Mouse (Mus musculus): Measurements from ENCODE around the gene Lrrc73. TPM values are rescaled to one million over a fixed set of nuclear protein-coding genes. Genes with fewer than 3 reads are reported as not detected.

The Lrrc73 gene
- polyA plus RNA-seq, 1 experiment from 2014 or later = 12.6 TPM

- H3K27ac ChIP-seq (ENCODE audit: low read length) = peak within 1 kb of the TSS; percentile 67
- H3K4me1 ChIP-seq (replicated peaks; ENCODE audit: control insufficient read depth, insufficient read depth, low read length) = peaks cover 20% of the 10 kb centered on the region
- WGBS = under 1% methylated on average over 73 of the region's 86 CpGs
- H3K9me3 ChIP-seq (ENCODE audit: control insufficient read depth, low read length) = no peaks in the 10 kb centered on the region
- no peaks in the 10 kb centered on the region for H3K36me3 ChIP-seq (ENCODE audit: control insufficient read depth, insufficient read depth)
- ATAC-seq = peak; percentile 59
- peak within 1 kb of the TSS; percentile 98 for H3K4me2 ChIP-seq (ENCODE audit: low read length)
- H3K4me3 ChIP-seq (replicated peaks; ENCODE audit: low read length) = peak within 1 kb of the TSS; percentile 77
- peaks cover 26% of the 10 kb centered on the region for H3K27me3 ChIP-seq (replicated peaks; ENCODE audit: control insufficient read depth, insufficient read depth, low read length)
- H3K9ac ChIP-seq (replicated peaks; ENCODE audit: low read depth, low read length) = peak within 1 kb of the TSS; percentile 76
Measured at GRCm38 (mm10) chr17:46297364-46298219, 44.3 kb downstream of the Lrrc73 start, which contains the start of gene Dlk2. Gene Dlk2, plus strand, starts transcription at chr17:46297421.

- H3K9ac ChIP-seq (replicated peaks; ENCODE audit: low read depth, low read length) = peak overlapping the region; percentile 76
- H3K36me3 ChIP-seq (ENCODE audit: control insufficient read depth, insufficient read depth) = no peaks in the 10 kb centered on the region
- H3K4me3 ChIP-seq (replicated peaks; ENCODE audit: low read length) = peak overlapping the region; percentile 77
- 0% methylated on average over 41 of the region's 48 CpGs for WGBS
- H3K4me1 ChIP-seq (replicated peaks; ENCODE audit: control insufficient read depth, insufficient read depth, low read length) = peaks cover 20% of the 10 kb centered on the region
- peak; percentile 69 for ATAC-seq
- peaks cover 24% of the 10 kb centered on the region for H3K27me3 ChIP-seq (replicated peaks; ENCODE audit: control insufficient read depth, insufficient read depth, low read length)
- H3K27ac ChIP-seq (ENCODE audit: low read length) = peak overlapping the region; percentile 53
- H3K9me3 ChIP-seq (ENCODE audit: control insufficient read depth, low read length) = no peaks in the 10 kb centered on the region
- peak overlapping the region; percentile 98 for H3K4me2 ChIP-seq (ENCODE audit: low read length)
Measured at GRCm38 (mm10) chr17:46298220-46298913, 45.0 kb downstream of the Lrrc73 start.

- WGBS = 76% methylated on average over 12 of the region's 12 CpGs
- Histone ChIP-seq H3K9me3 (ENCODE audit: control insufficient read depth, low read length) (no peaks in the 10 kb centered on the region), H3K4me3 (replicated peaks; ENCODE audit: low read length) (no peak overlapping the region), H3K36me3 (ENCODE audit: control insufficient read depth, insufficient read depth) (no peaks in the 10 kb centered on the region), H3K27ac (ENCODE audit: low read length) (no peak overlapping the region), H3K4me1 (replicated peaks; ENCODE audit: control insufficient read depth, insufficient read depth, low read length) (peaks cover 18% of the 10 kb centered on the region), H3K4me2 (ENCODE audit: low read length) (no peak overlapping the region), H3K27me3 (replicated peaks; ENCODE audit: control insufficient read depth, insufficient read depth, low read length) (peaks cover 4% of the 10 kb centered on the region; the same call in 1 of the 2 replicates), H3K9ac (replicated peaks; ENCODE audit: low read depth, low read length) (no peak overlapping the region)
- no peak for ATAC-seq
Measured at GRCm38 (mm10) chr17:46301892-46302291, 48.6 kb downstream of the Lrrc73 start.

- no peaks in the 10 kb centered on the region for H3K9me3 ChIP-seq (ENCODE audit: control insufficient read depth, low read length)
- H3K4me3 ChIP-seq (replicated peaks; ENCODE audit: low read length) = no peak overlapping the region
- WGBS = 94% methylated on average over 9 of the region's 9 CpGs
- no peaks in the 10 kb centered on the region for H3K36me3 ChIP-seq (ENCODE audit: control insufficient read depth, insufficient read depth)
- ATAC-seq = no peak
- H3K27ac ChIP-seq (ENCODE audit: low read length) = no peak overlapping the region
- no peak overlapping the region for H3K4me2 ChIP-seq (ENCODE audit: low read length)
- H3K4me1 ChIP-seq (replicated peaks; ENCODE audit: control insufficient read depth, insufficient read depth, low read length) = peaks cover 1% of the 10 kb centered on the region
- H3K27me3 ChIP-seq (replicated peaks; ENCODE audit: control insufficient read depth, insufficient read depth, low read length) = no peaks in the 10 kb centered on the region
- no peak overlapping the region for H3K9ac ChIP-seq (replicated peaks; ENCODE audit: low read depth, low read length)
Measured at GRCm38 (mm10) chr17:46304184-46304583, 50.9 kb downstream of the Lrrc73 start.

MicroRNAs within 50 kb of the gene (microRNA counts, 519-probe panel; counts per million panel counts)
- not detected for microRNA mmu-miR-693-3p
- microRNA mmu-miR-693-5p = not detected

Small RNAs within 50 kb of the gene (microRNA-seq; reads per million reads assigned to microRNA genes)
- 0.83 reads per million for gene Mir693

Other genes starting within 250 kb of the Lrrc73 start
- 2.5 and 3.3 TPM in 2 replicates for gene Vegfa, start 221.2 kb upstream of the Lrrc73 start, polyA plus RNA-seq (2015; fragmentation: Nextera tagmentation; extraction: Ambion mirVana)
- gene Mrps18a, start 142.5 kb upstream of the Lrrc73 start, polyA plus RNA-seq (2015; fragmentation: Nextera tagmentation; extraction: Ambion mirVana) = 125 and 137 TPM in 2 replicates
- 33.7 and 48.7 TPM in 2 replicates for gene Rsph9, start 109.3 kb upstream of the Lrrc73 start, polyA plus RNA-seq (2015; fragmentation: Nextera tagmentation; extraction: Ambion mirVana)
- 28.6 and 30.1 TPM in 2 replicates for gene Mad2l1bp, start 100.0 kb upstream of the Lrrc73 start, polyA plus RNA-seq (2015; fragmentation: Nextera tagmentation; extraction: Ambion mirVana)
- gene Gtpbp2, start 92.5 kb upstream of the Lrrc73 start, polyA plus RNA-seq (2015; fragmentation: Nextera tagmentation; extraction: Ambion mirVana) = 39.1 and 47.4 TPM in 2 replicates
- gene Polh, start 50.9 kb upstream of the Lrrc73 start, polyA plus RNA-seq (2015; fragmentation: Nextera tagmentation; extraction: Ambion mirVana) = 10.0 and 10.2 TPM in 2 replicates
- gene Xpo5, start 50.7 kb upstream of the Lrrc73 start, polyA plus RNA-seq (2015; fragmentation: Nextera tagmentation; extraction: Ambion mirVana) = 44.5 and 44.6 TPM in 2 replicates
- gene Polr1c, start 5.5 kb upstream of the Lrrc73 start, polyA plus RNA-seq (2015; fragmentation: Nextera tagmentation; extraction: Ambion mirVana) = 87.7 and 88.1 TPM in 2 replicates
- 88.5 and 91.6 TPM in 2 replicates for gene Yipf3, start 5.5 kb upstream of the Lrrc73 start, polyA plus RNA-seq (2015; fragmentation: Nextera tagmentation; extraction: Ambion mirVana)
- 31.4 and 35.5 TPM in 2 replicates for gene Tjap1, start 29.5 kb downstream of the Lrrc73 start, polyA plus RNA-seq (2015; fragmentation: Nextera tagmentation; extraction: Ambion mirVana)
- gene Dlk2, start 43.9 kb downstream of the Lrrc73 start, polyA plus RNA-seq (2015; fragmentation: Nextera tagmentation; extraction: Ambion mirVana) = 8.6 and 13.0 TPM in 2 replicates
- 7.2 and 8.1 TPM in 2 replicates for gene Abcc10, start 74.8 kb downstream of the Lrrc73 start, polyA plus RNA-seq (2015; fragmentation: Nextera tagmentation; extraction: Ambion mirVana)
- gene Zfp318, start 130.2 kb downstream of the Lrrc73 start, polyA plus RNA-seq (2015; fragmentation: Nextera tagmentation; extraction: Ambion mirVana) = 13.2 and 14.2 TPM in 2 replicates
- gene Crip3, start 175.4 kb downstream of the Lrrc73 start, polyA plus RNA-seq (2015; fragmentation: Nextera tagmentation; extraction: Ambion mirVana) = 2.1 and 2.2 TPM in 2 replicates
- not detected in 2 replicates for gene Slc22a7, start 184.9 kb downstream of the Lrrc73 start, polyA plus RNA-seq (2015; fragmentation: Nextera tagmentation; extraction: Ambion mirVana)
- gene Ttbk1, start 234.1 kb downstream of the Lrrc73 start, polyA plus RNA-seq (2015; fragmentation: Nextera tagmentation; extraction: Ambion mirVana) = 5.1 and 5.6 TPM in 2 replicates
- gene Dnph1, start 243.2 kb downstream of the Lrrc73 start, polyA plus RNA-seq (2015; fragmentation: Nextera tagmentation; extraction: Ambion mirVana) = 26.0 and 26.6 TPM in 2 replicates